ENCODE assay signal across 15 mouse cellular contexts in the genomic region with DNA sequence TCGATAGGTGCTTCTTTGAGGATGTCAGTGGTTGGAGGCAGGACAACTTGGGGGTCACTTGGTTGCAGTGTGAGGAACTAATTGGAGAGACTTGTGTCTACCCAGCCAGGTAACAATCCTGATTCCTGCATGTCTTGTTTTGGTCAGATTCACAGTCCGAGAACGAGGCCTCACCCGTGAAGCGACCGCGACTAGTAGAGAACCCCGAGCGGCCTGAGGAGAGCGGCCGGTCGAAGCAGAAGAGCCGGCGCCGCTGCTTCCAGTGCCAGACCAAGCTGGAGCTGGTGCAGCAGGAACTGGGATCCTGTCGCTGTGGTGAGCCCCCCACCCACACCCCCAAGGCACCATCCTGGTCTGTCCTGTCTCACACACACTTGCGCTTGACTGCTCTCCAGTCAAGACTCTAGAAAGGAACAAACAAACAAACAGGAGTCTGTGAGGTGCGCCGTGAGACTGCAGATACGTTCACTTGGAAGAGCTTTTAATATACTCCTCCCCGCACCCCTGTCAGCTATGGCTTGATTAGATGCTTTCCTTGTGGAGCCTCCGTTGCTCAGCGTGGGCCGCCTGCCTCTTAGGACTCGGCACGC.
DNase-seq lines count a peak whose midpoint lies in the region; ATAC-seq and TF ChIP-seq lines count a peak whose summit lies in the region.
"Had no signal": no experiment of that assay in that cellular context is flagged by ENCODE, and none has a peak within 500 bp of the region (broad histone marks: within the 10 kb centered on the region; RNA-seq: fewer than 3 reads in every experiment).

No protein-coding gene starts in this region.

- H3K4me2 ChIP-seq in midbrain, embryonic 16.5 days (ENCODE audit: low read length) = no peak overlapping the region
- H3K4me2 ChIP-seq: heart, embryonic 12.5 days; liver, embryonic 15.5 days had no signal

- no peak for TF ChIP-seq POLR2A in kidney, adult 2 months (IDR thresholded peaks at IDR 0.05; ENCODE audit: low read depth, low read length)

- H3K9ac ChIP-seq in midbrain, embryonic 16.5 days (ENCODE audit: low read depth, low read length) = no peak overlapping the region
- H3K9ac ChIP-seq: heart, embryonic 12.5 days; liver, embryonic 15.5 days had no signal

- WGBS in kidney, adult 2 months = 85% methylated on average over 26 of the region's 26 CpGs
- WGBS in midbrain, embryonic 16.5 days = 88% methylated on average over 26 of the region's 26 CpGs

- H3K36me3 ChIP-seq in kidney, adult 2 months (ENCODE audit: control insufficient read depth, insufficient read depth, low read length) = no peaks in the 10 kb centered on the region
- no peaks in the 10 kb centered on the region for H3K36me3 ChIP-seq in midbrain, embryonic 16.5 days (ENCODE audit: control insufficient read depth, insufficient read depth, low read length)

- peak; percentile 6 to 10 for DNase-seq in cerebellum, postnatal 25 days
- no peak for DNase-seq in cerebellum, adult 8-10 months
- peak; percentile 0 to 26 for DNase-seq in kidney, postnatal 25 days
- no peak for DNase-seq in kidney, adult 2 months
- peak; percentile 9 for DNase-seq in right cerebral cortex, postnatal 14 days
- no peak for DNase-seq in right cerebral cortex, postnatal 4 days
- no peak for DNase-seq in lung, postnatal 36 days
- DNase-seq: B cell, adult 2 months; kidney, postnatal 14 days had no signal

- H3K27me3 ChIP-seq in kidney, adult 2 months (replicated peaks; ENCODE audit: control insufficient read depth, insufficient read depth, low read length) = no peaks in the 10 kb centered on the region
- H3K27me3 ChIP-seq in midbrain, embryonic 16.5 days (ENCODE audit: control insufficient read depth, insufficient read depth, low read depth, low read length) = no peaks in the 10 kb centered on the region
- H3K27me3 ChIP-seq: heart, embryonic 12.5 days; liver, embryonic 15.5 days had no signal

- ATAC-seq in midbrain, embryonic 16.5 days = no peak

- no peak overlapping the region for H3K4me3 ChIP-seq in kidney, adult 2 months (ENCODE audit: insufficient read depth, low read depth, low read length)
- no peak overlapping the region for H3K4me3 ChIP-seq in midbrain, embryonic 16.5 days (ENCODE audit: low read depth, low read length)
- H3K4me3 ChIP-seq: erythroblast, embryonic 14.5 days; heart, embryonic 12.5 days; liver, embryonic 15.5 days had no signal

- no peak overlapping the region for H3K27ac ChIP-seq in kidney, adult 2 months (ENCODE audit: insufficient read depth, low read depth, low read length)
- H3K27ac ChIP-seq in midbrain, embryonic 16.5 days (ENCODE audit: low read length) = peak overlapping the region; percentile 25; the same call in 1 of the 2 replicates
- H3K27ac ChIP-seq: liver, embryonic 15.5 days; macrophage had no signal

- no peaks in the 10 kb centered on the region for H3K9me3 ChIP-seq in midbrain, embryonic 16.5 days (replicated peaks; ENCODE audit: control insufficient read depth, low read length, poor library complexity, severe bottlenecking)
- H3K9me3 ChIP-seq: G1E; heart, embryonic 12.5 days; liver, embryonic 15.5 days had no signal

- H3K4me1 ChIP-seq in kidney, adult 2 months (ENCODE audit: control insufficient read depth, insufficient read depth, low read length) = peaks cover 22% of the 10 kb centered on the region
- peaks cover 76% of the 10 kb centered on the region for H3K4me1 ChIP-seq in midbrain, embryonic 16.5 days (ENCODE audit: control insufficient read depth, insufficient read depth, low read length)

- no peak for TF ChIP-seq CTCF in kidney, adult 2 months (conservative IDR thresholded peaks at IDR 0.05; ENCODE audit: insufficient read depth, insufficient read length, low read depth, low read length)

Comparison
In these comparisons a context has a peak if more than half of its experiments do, and no peak if none do; other contexts are left out.
1. DNase-seq: peak in cerebellum, postnatal 25 days (2 of 2), kidney, postnatal 25 days (2 of 2) and right cerebral cortex, postnatal 14 days (single experiment); none in cerebellum, adult 8-10 months (single experiment), kidney, adult 2 months (single experiment), right cerebral cortex, postnatal 4 days (single experiment) and lung, postnatal 36 days (single experiment).